Comparison of ENCODE assay signal across 8 mouse cellular contexts in genomic region chr10:63386444-63386843, GRCm38 (mm10). TPM values are rescaled to one million over a fixed set of nuclear protein-coding genes. Genes with fewer than 3 reads are reported as not detected.
DNase-seq lines count a peak whose midpoint lies in the region; ATAC-seq and TF ChIP-seq lines count a peak whose summit lies in the region.

No protein-coding gene starts in this region.

- H3K4me3 ChIP-seq in G1E (ENCODE audit: low read depth, low read length), result peak overlapping the region; percentile 73
- H3K4me3 ChIP-seq in forebrain, embryonic 16.5 days (replicated peaks; ENCODE audit: low read length), result peak overlapping the region; percentile 58
- peak overlapping the region; percentile 89 for H3K4me3 ChIP-seq in layer of hippocampus, adult 2 months
- peak overlapping the region; percentile 74 for H3K4me3 ChIP-seq in lung, adult 2 months (replicated peaks; ENCODE audit: extremely low read depth, low read depth, low read length)
- peak overlapping the region; percentile 63 for H3K4me3 ChIP-seq in neural tube, embryonic 15.5 days (replicated peaks)

- no peaks in the 10 kb centered on the region for H3K9me3 ChIP-seq in G1E (replicated peaks)
- no peaks in the 10 kb centered on the region for H3K9me3 ChIP-seq in forebrain, embryonic 16.5 days (ENCODE audit: control insufficient read depth, low read length)
- H3K9me3 ChIP-seq in neural tube, embryonic 15.5 days (replicated peaks), result no peaks in the 10 kb centered on the region

- H3K27ac ChIP-seq in forebrain, embryonic 16.5 days (ENCODE audit: low read length), result peak overlapping the region; percentile 21; the same call in 1 of the 2 replicates
- peak overlapping the region; percentile 73 for H3K27ac ChIP-seq in layer of hippocampus, adult 2 months
- H3K27ac ChIP-seq in neural tube, embryonic 15.5 days (replicated peaks), result peak overlapping the region; percentile 81

- TF ChIP-seq CTCF in G1E (IDR thresholded peaks at IDR 0.05; ENCODE audit: low read depth, low read length), result no peak
- no peak for TF ChIP-seq CTCF in layer of hippocampus, adult 2 months (conservative IDR thresholded peaks at IDR 0.05)
- TF ChIP-seq CTCF in lung, adult 2 months (IDR thresholded peaks at IDR 0.05; ENCODE audit: insufficient read depth, low read length), result no peak

- TF ChIP-seq POLR2A in lung, adult 2 months (IDR thresholded peaks at IDR 0.05; ENCODE audit: borderline replicate concordance, extremely low read depth, low read depth, low read length), result peak; percentile 71; the same call in 1 of the 2 replicates

- H3K4me2 ChIP-seq in forebrain, embryonic 16.5 days (ENCODE audit: low read length), result peak overlapping the region; percentile 56
- H3K4me2 ChIP-seq in neural tube, embryonic 15.5 days, result peak overlapping the region; percentile 72

- no peaks in the 10 kb centered on the region for H3K27me3 ChIP-seq in G1E (ENCODE audit: insufficient read depth, low read length)
- H3K27me3 ChIP-seq in forebrain, embryonic 16.5 days (replicated peaks; ENCODE audit: control insufficient read depth, insufficient read depth, low read length), result peaks cover 3% of the 10 kb centered on the region; the same call in 1 of the 2 replicates
- H3K27me3 ChIP-seq in neural tube, embryonic 15.5 days (replicated peaks), result no peaks in the 10 kb centered on the region

- ATAC-seq in G1E (ENCODE audit: extremely low read depth, insufficient number of reproducible peaks, low FRiP score, poor library complexity, severe bottlenecking), result peak; percentile 92
- ATAC-seq in forebrain, embryonic 16.5 days, result peak; percentile 67
- peak; percentile 72 for ATAC-seq in neural tube, embryonic 15.5 days (ENCODE audit: low FRiP score)

- intact Hi-C loops in heart, postnatal 36 days (cut with DNase I), result loop anchor here (5.0 kb wide), 1 partner anchor 41 kb away; no protein-coding TSS in a partner anchor

- H3K36me3 ChIP-seq in G1E (replicated peaks), result no peaks in the 10 kb centered on the region
- H3K36me3 ChIP-seq in forebrain, embryonic 16.5 days (ENCODE audit: control insufficient read depth, insufficient read depth), result no peaks in the 10 kb centered on the region
- no peaks in the 10 kb centered on the region for H3K36me3 ChIP-seq in neural tube, embryonic 15.5 days

- peak overlapping the region; percentile 51 for H3K9ac ChIP-seq in forebrain, embryonic 16.5 days (replicated peaks; ENCODE audit: low read depth, low read length)
- H3K9ac ChIP-seq in neural tube, embryonic 15.5 days (replicated peaks), result peak overlapping the region; percentile 62

- WGBS in forebrain, embryonic 16.5 days, result under 1% methylated on average over 19 of the region's 19 CpGs
- WGBS in lung, adult 2 months, result under 1% methylated on average over 19 of the region's 19 CpGs
- under 1% methylated on average over 19 of the region's 19 CpGs for WGBS in neural tube, embryonic 15.5 days

- peak; percentile 60 for DNase-seq in G1E (ENCODE audit: low spot score)
- DNase-seq in cerebellum, adult 18-20 months, result peak; percentile 91 to 93
- peak; percentile 72 to 75 for DNase-seq in heart, postnatal 36 days
- peak; percentile 88 to 90 for DNase-seq in layer of hippocampus, adult 2 months (ENCODE audit: low spot score in 2 of 2)
- DNase-seq in lung, adult 2 months, result peak; percentile 73
- peak; percentile 77 for DNase-seq in testis, postnatal 10 days (ENCODE audit: low spot score)

- peaks cover 7% of the 10 kb centered on the region; the same call in 1 of the 2 replicates for H3K4me1 ChIP-seq in G1E (ENCODE audit: insufficient read depth, low read depth, low read length)
- peaks cover 6% of the 10 kb centered on the region for H3K4me1 ChIP-seq in forebrain, embryonic 16.5 days (replicated peaks; ENCODE audit: control insufficient read depth, insufficient read depth, low read length)
- 0 out of 2 replicates have a peak, but pooled peaks cover 2% of the 10 kb centered on the region for H3K4me1 ChIP-seq in lung, adult 2 months (ENCODE audit: control insufficient read depth, insufficient read depth, low read length)
- peaks cover 15% of the 10 kb centered on the region for H3K4me1 ChIP-seq in neural tube, embryonic 15.5 days

RNA-seq across cellular contexts. Expression of gene Dnajc12, which starts 4.2 kb away (rescaled TPM):
- total RNA-seq in G1E (2014; fragmentation: Nextera tagmentation) (1.2 and 8.5 TPM in 2 replicates), G1E (2017) (1.7 and 1.9 TPM in 2 replicates)
- 0.20 and 0.43 TPM in 2 replicates for polyA plus RNA-seq in G1E (2012)
- 6.9 and 7.3 TPM in 2 replicates for polyA plus RNA-seq in forebrain, embryonic 16.5 days (2015; fragmentation: Nextera tagmentation; extraction: Ambion mirVana)
- 10 to 100 TPM in 1 of 2 experiments, 1 to 10 TPM in 1; 9.7 to 10.8 TPM for total RNA-seq in heart, postnatal 36 days (2021)
- total RNA-seq in layer of hippocampus, adult 2 months (2021), result 10 to 100 TPM; 22.5 to 25.2 TPM
- 1.7 and 2.8 TPM in 2 replicates for polyA plus RNA-seq in lung, adult 2 months (2012; rRNA removed)
- 25.4 and 27.5 TPM in 2 replicates for polyA plus RNA-seq in neural tube, embryonic 15.5 days (2015; fragmentation: Nextera tagmentation; extraction: Ambion mirVana)

RNA-seq across cellular contexts. Expression of gene Sirt1, which starts 4.9 kb away (rescaled TPM):
- total RNA-seq in G1E (2014; fragmentation: Nextera tagmentation), result 27.5 and 36.9 TPM in 2 replicates
- 35.6 and 38.5 TPM in 2 replicates for total RNA-seq in G1E (2017)
- 1.7 and 1.8 TPM in 2 replicates for polyA plus RNA-seq in G1E (2012)
- 4.2 and 5.2 TPM in 2 replicates for polyA plus RNA-seq in forebrain, embryonic 16.5 days (2015; fragmentation: Nextera tagmentation; extraction: Ambion mirVana)
- 10 to 100 TPM; 11.8 to 12.7 TPM for total RNA-seq in heart, postnatal 36 days (2021)
- total RNA-seq in layer of hippocampus, adult 2 months (2021), result 10 to 100 TPM; 11.7 to 15.9 TPM
- polyA plus RNA-seq in lung, adult 2 months (2012; rRNA removed), result 3.3 and 4.8 TPM in 2 replicates
- 4.4 and 4.7 TPM in 2 replicates for polyA plus RNA-seq in neural tube, embryonic 15.5 days (2015; fragmentation: Nextera tagmentation; extraction: Ambion mirVana)

RNA-seq across cellular contexts. Expression of gene Gm7075, which starts 35.1 kb away (rescaled TPM):
- total RNA-seq in G1E (2014; fragmentation: Nextera tagmentation), result not detected in 2 replicates
- total RNA-seq in G1E (2017), result not detected in 2 replicates
- not detected in 2 replicates for polyA plus RNA-seq in G1E (2012)
- not detected in 2 replicates for polyA plus RNA-seq in forebrain, embryonic 16.5 days (2015; fragmentation: Nextera tagmentation; extraction: Ambion mirVana)
- not detected for total RNA-seq in heart, postnatal 36 days (2021)
- not detected for total RNA-seq in layer of hippocampus, adult 2 months (2021)
- polyA plus RNA-seq in lung, adult 2 months (2012; rRNA removed), result not detected in 2 replicates
- polyA plus RNA-seq in neural tube, embryonic 15.5 days (2015; fragmentation: Nextera tagmentation; extraction: Ambion mirVana), result not detected in 2 replicates

RNA-seq across cellular contexts. Expression of gene Ctnna3, which starts 43.5 kb away (rescaled TPM):
- total RNA-seq in G1E (2014; fragmentation: Nextera tagmentation) (not detected in 2 replicates), G1E (2017) (0.12 TPM in 1 of 2 replicates, not detected in the other)
- not detected in 2 replicates for polyA plus RNA-seq in G1E (2012)
- 0.81 and 1.1 TPM in 2 replicates for polyA plus RNA-seq in forebrain, embryonic 16.5 days (2015; fragmentation: Nextera tagmentation; extraction: Ambion mirVana)
- 10 to 100 TPM; 52.9 to 58.5 TPM for total RNA-seq in heart, postnatal 36 days (2021)
- total RNA-seq in layer of hippocampus, adult 2 months (2021), result 1 to 10 TPM; 1.8 to 2.0 TPM
- 0.12 and 0.33 TPM in 2 replicates for polyA plus RNA-seq in lung, adult 2 months (2012; rRNA removed)
- polyA plus RNA-seq in neural tube, embryonic 15.5 days (2015; fragmentation: Nextera tagmentation; extraction: Ambion mirVana), result 7.9 and 9.5 TPM in 2 replicates

Comparison
In these comparisons a context has a peak if more than half of its experiments do, and no peak if none do; other contexts are left out.
1. Peak in every context shown above with its lines: DNase-seq, ATAC-seq, H3K4me3 ChIP-seq and H3K27ac ChIP-seq.
2. H3K27ac ChIP-seq: peak in every context shown above with its lines; median percentile 81 in neural tube, embryonic 15.5 days; 73 in layer of hippocampus, adult 2 months; 21 in forebrain, embryonic 16.5 days.